Mouse (Mus musculus): Measurements from ENCODE around the gene Slc4a8. TPM values are rescaled to one million over a fixed set of nuclear protein-coding genes. Genes with fewer than 3 reads are reported as not detected.

The Slc4a8 gene
- polyA plus RNA-seq, 1 experiment from 2014 or later = 1.3 TPM

- H3K9me3 ChIP-seq (replicated peaks; ENCODE audit: control insufficient read depth, low read length) = no peaks in the 10 kb centered on the region
- H3K9ac ChIP-seq (ENCODE audit: low read length) = no peak overlapping the region
- no peak overlapping the region for H3K27ac ChIP-seq (ENCODE audit: low read length)
- no peak overlapping the region for H3K4me2 ChIP-seq (ENCODE audit: low read depth, low read length)
- H3K4me3 ChIP-seq (ENCODE audit: low read length) = no peak overlapping the region
- peaks cover 6% of the 10 kb centered on the region; the same call in 1 of the 2 replicates for H3K27me3 ChIP-seq (ENCODE audit: control insufficient read depth, insufficient read depth, low read length)
- WGBS = 81% methylated on average over 13 of the region's 15 CpGs
- H3K4me1 ChIP-seq (ENCODE audit: control insufficient read depth, insufficient read depth, low read length) = no peaks in the 10 kb centered on the region
- no peak for ATAC-seq (replicated peaks; ENCODE audit: extremely low read depth, insufficient read depth, low FRiP score)
- no peaks in the 10 kb centered on the region for H3K36me3 ChIP-seq (ENCODE audit: control insufficient read depth, insufficient read depth)
Observed at GRCm38 (mm10) chr15:100735095-100735952, 26.2 kb upstream of the Slc4a8 start.

GRCm38 (mm10) chr15:100735953-100736300 is 25.6 kb upstream of the Slc4a8 start:
- Histone ChIP-seq H3K9ac (ENCODE audit: low read length) (no peak overlapping the region), H3K4me3 (ENCODE audit: low read length) (no peak overlapping the region), H3K27me3 (ENCODE audit: control insufficient read depth, insufficient read depth, low read length) (0 out of 2 replicates have a peak, but pooled peaks cover under 1% of the 10 kb centered on the region), H3K27ac (ENCODE audit: low read length) (no peak overlapping the region), H3K9me3 (replicated peaks; ENCODE audit: control insufficient read depth, low read length) (no peaks in the 10 kb centered on the region), H3K36me3 (ENCODE audit: control insufficient read depth, insufficient read depth) (no peaks in the 10 kb centered on the region), H3K4me1 (ENCODE audit: control insufficient read depth, insufficient read depth, low read length) (no peaks in the 10 kb centered on the region), H3K4me2 (ENCODE audit: low read depth, low read length) (no peak overlapping the region)
- WGBS = 67% methylated on average over 9 of the region's 9 CpGs
- ATAC-seq (replicated peaks; ENCODE audit: extremely low read depth, insufficient read depth, low FRiP score) = no peak

- 73% methylated on average over 3 of the region's 3 CpGs for WGBS
- H3K27ac ChIP-seq (ENCODE audit: low read length) = no peak overlapping the region
Observed at GRCm38 (mm10) chr15:100737667-100738066, 23.9 kb upstream of the Slc4a8 start.

GRCm38 (mm10) chr15:100738351-100738781 is 23.2 kb upstream of the Slc4a8 start:
- no peaks in the 10 kb centered on the region for H3K4me1 ChIP-seq (ENCODE audit: control insufficient read depth, insufficient read depth, low read length)
- H3K4me2 ChIP-seq (ENCODE audit: low read depth, low read length) = no peak overlapping the region
- no peak for ATAC-seq (replicated peaks; ENCODE audit: extremely low read depth, insufficient read depth, low FRiP score)
- no peaks in the 10 kb centered on the region for H3K27me3 ChIP-seq (ENCODE audit: control insufficient read depth, insufficient read depth, low read length)
- H3K27ac ChIP-seq (ENCODE audit: low read length) = no peak overlapping the region
- WGBS = 70% methylated on average over 7 of the region's 7 CpGs
- H3K9me3 ChIP-seq (replicated peaks; ENCODE audit: control insufficient read depth, low read length) = no peaks in the 10 kb centered on the region
- H3K4me3 ChIP-seq (ENCODE audit: low read length) = no peak overlapping the region
- no peak overlapping the region for H3K9ac ChIP-seq (ENCODE audit: low read length)
- no peaks in the 10 kb centered on the region for H3K36me3 ChIP-seq (ENCODE audit: control insufficient read depth, insufficient read depth)

More at GRCm38 (mm10) chr15:100737667-100738066, 23.9 kb upstream of the Slc4a8 start:
- Histone ChIP-seq H3K4me2 (ENCODE audit: low read depth, low read length) (no peak overlapping the region), H3K4me1 (ENCODE audit: control insufficient read depth, insufficient read depth, low read length) (no peaks in the 10 kb centered on the region), H3K27me3 (ENCODE audit: control insufficient read depth, insufficient read depth, low read length) (no peaks in the 10 kb centered on the region), H3K36me3 (ENCODE audit: control insufficient read depth, insufficient read depth) (no peaks in the 10 kb centered on the region), H3K9ac (ENCODE audit: low read length) (no peak overlapping the region), H3K4me3 (ENCODE audit: low read length) (no peak overlapping the region), H3K9me3 (replicated peaks; ENCODE audit: control insufficient read depth, low read length) (no peaks in the 10 kb centered on the region)
- no peak for ATAC-seq (replicated peaks; ENCODE audit: extremely low read depth, insufficient read depth, low FRiP score)

- WGBS = 78% methylated on average over 6 of the region's 6 CpGs
- H3K9ac ChIP-seq (ENCODE audit: low read length) = no peak overlapping the region
- no peak for ATAC-seq (replicated peaks; ENCODE audit: extremely low read depth, insufficient read depth, low FRiP score)
- no peaks in the 10 kb centered on the region for H3K27me3 ChIP-seq (ENCODE audit: control insufficient read depth, insufficient read depth, low read length)
- H3K4me1 ChIP-seq (ENCODE audit: control insufficient read depth, insufficient read depth, low read length) = no peaks in the 10 kb centered on the region
- H3K36me3 ChIP-seq (ENCODE audit: control insufficient read depth, insufficient read depth) = no peaks in the 10 kb centered on the region
- H3K27ac ChIP-seq (ENCODE audit: low read length) = no peak overlapping the region
- H3K4me3 ChIP-seq (ENCODE audit: low read length) = no peak overlapping the region
- H3K4me2 ChIP-seq (ENCODE audit: low read depth, low read length) = no peak overlapping the region
- no peaks in the 10 kb centered on the region for H3K9me3 ChIP-seq (replicated peaks; ENCODE audit: control insufficient read depth, low read length)
Observed at GRCm38 (mm10) chr15:100739442-100739841, 22.1 kb upstream of the Slc4a8 start.

- 89% methylated on average over 6 of the region's 6 CpGs for WGBS
- H3K4me2 ChIP-seq (ENCODE audit: low read depth, low read length) = no peak overlapping the region
- no peak overlapping the region for H3K4me3 ChIP-seq (ENCODE audit: low read length)
- no peaks in the 10 kb centered on the region for H3K27me3 ChIP-seq (ENCODE audit: control insufficient read depth, insufficient read depth, low read length)
- H3K9ac ChIP-seq (ENCODE audit: low read length) = no peak overlapping the region
- no peak overlapping the region for H3K27ac ChIP-seq (ENCODE audit: low read length)
- ATAC-seq (replicated peaks; ENCODE audit: extremely low read depth, insufficient read depth, low FRiP score) = no peak
- H3K9me3 ChIP-seq (replicated peaks; ENCODE audit: control insufficient read depth, low read length) = no peaks in the 10 kb centered on the region
- no peaks in the 10 kb centered on the region for H3K36me3 ChIP-seq (ENCODE audit: control insufficient read depth, insufficient read depth)
- H3K4me1 ChIP-seq (ENCODE audit: control insufficient read depth, insufficient read depth, low read length) = peaks cover 10% of the 10 kb centered on the region
Observed at GRCm38 (mm10) chr15:100743238-100743637, 18.3 kb upstream of the Slc4a8 start.

- peaks cover 10% of the 10 kb centered on the region for H3K4me1 ChIP-seq (ENCODE audit: control insufficient read depth, insufficient read depth, low read length)
- WGBS = 21% methylated on average over 6 of the region's 6 CpGs
- ATAC-seq (replicated peaks; ENCODE audit: extremely low read depth, insufficient read depth, low FRiP score) = no peak
Observed at GRCm38 (mm10) chr15:100746478-100747120, 14.9 kb upstream of the Slc4a8 start.

GRCm38 (mm10) chr15:100747121-100747963 is 14.2 kb upstream of the Slc4a8 start:
- Histone ChIP-seq H3K36me3 (ENCODE audit: control insufficient read depth, insufficient read depth) (no peaks in the 10 kb centered on the region), H3K9ac (ENCODE audit: low read length) (no peak overlapping the region), H3K4me2 (ENCODE audit: low read depth, low read length) (peak overlapping the region; percentile 64), H3K27me3 (ENCODE audit: control insufficient read depth, insufficient read depth, low read length) (no peaks in the 10 kb centered on the region), H3K4me3 (ENCODE audit: low read length) (peak overlapping the region; percentile 35), H3K4me1 (ENCODE audit: control insufficient read depth, insufficient read depth, low read length) (peaks cover 10% of the 10 kb centered on the region), H3K9me3 (replicated peaks; ENCODE audit: control insufficient read depth, low read length) (no peaks in the 10 kb centered on the region), H3K27ac (ENCODE audit: low read length) (no peak overlapping the region)
- WGBS = 3% methylated on average over 27 of the region's 27 CpGs
- no peak for ATAC-seq (replicated peaks; ENCODE audit: extremely low read depth, insufficient read depth, low FRiP score)

More at GRCm38 (mm10) chr15:100746478-100747120, 14.9 kb upstream of the Slc4a8 start:
- H3K9me3 ChIP-seq (replicated peaks; ENCODE audit: control insufficient read depth, low read length) = no peaks in the 10 kb centered on the region
- no peaks in the 10 kb centered on the region for H3K36me3 ChIP-seq (ENCODE audit: control insufficient read depth, insufficient read depth)
- H3K27me3 ChIP-seq (ENCODE audit: control insufficient read depth, insufficient read depth, low read length) = no peaks in the 10 kb centered on the region
- peak overlapping the region; percentile 38; the same call in 1 of the 2 replicates for H3K9ac ChIP-seq (ENCODE audit: low read length)
- peak overlapping the region; percentile 35 for H3K4me3 ChIP-seq (ENCODE audit: low read length)
- peak overlapping the region; percentile 64 for H3K4me2 ChIP-seq (ENCODE audit: low read depth, low read length)
- H3K27ac ChIP-seq (ENCODE audit: low read length) = no peak overlapping the region

All from heart, embryonic 16.5 days (tissue).